Mouse (Mus musculus) heart, adult 11 months (tissue): ENCODE data around the gene Zcchc12.

ENCODE experiments used
- DNase-seq: peaks from one replicate; pipeline ENCODE4 v3.0.0; 2022

Gene Zcchc12

DNA sequence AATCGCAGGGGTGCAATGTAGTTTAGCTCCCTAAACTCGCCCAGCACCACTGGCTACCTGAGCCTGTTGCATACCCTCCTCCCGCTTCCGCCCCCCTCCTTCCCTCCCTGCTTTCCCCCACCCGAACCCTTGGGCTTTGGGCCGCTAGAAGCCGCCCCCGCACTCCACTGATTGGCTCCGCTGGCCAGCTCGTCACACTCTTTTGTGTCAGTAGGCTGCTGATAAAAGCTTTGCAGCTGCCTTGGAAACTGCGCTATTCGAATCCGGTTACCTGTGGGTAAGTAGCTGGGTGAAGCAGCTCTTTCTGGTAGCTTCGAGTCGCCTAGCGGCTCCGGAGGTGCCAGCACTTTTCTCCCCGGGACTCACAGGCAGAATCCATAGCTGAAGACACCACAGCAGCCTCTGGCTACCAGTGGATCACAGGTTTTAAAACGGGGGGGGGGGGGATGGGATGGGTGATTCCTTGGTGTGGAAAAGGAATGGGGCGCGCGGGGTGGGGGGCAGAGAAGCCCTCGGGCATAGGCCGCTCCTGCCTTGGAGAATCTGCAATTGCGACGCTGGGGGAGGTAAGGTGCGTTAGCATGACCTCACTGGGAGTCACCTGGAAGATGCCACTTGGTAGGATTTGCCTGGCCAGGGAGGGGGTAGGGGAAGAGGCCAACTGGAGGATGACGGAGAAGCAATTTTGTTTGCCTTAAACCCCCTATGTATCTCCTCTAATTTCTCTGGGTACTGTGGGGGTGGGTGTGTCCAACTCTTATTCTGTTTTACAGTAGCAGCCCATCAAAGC, at the start of gene Zcchc12:
TSS of gene Zcchc12 (plus strand) at position 169 of the 790 bp plus-strand sequence.
- no peak for DNase-seq

- DNase-seq: peak; percentile 86
Measured at GRCm38 (mm10) chrX:36146746-36147145, 49.0 kb upstream of the Zcchc12 start.

GRCm38 (mm10) chrX:36150100-36150499, 45.6 kb upstream of the Zcchc12 start:
- no peak for DNase-seq

DNA sequence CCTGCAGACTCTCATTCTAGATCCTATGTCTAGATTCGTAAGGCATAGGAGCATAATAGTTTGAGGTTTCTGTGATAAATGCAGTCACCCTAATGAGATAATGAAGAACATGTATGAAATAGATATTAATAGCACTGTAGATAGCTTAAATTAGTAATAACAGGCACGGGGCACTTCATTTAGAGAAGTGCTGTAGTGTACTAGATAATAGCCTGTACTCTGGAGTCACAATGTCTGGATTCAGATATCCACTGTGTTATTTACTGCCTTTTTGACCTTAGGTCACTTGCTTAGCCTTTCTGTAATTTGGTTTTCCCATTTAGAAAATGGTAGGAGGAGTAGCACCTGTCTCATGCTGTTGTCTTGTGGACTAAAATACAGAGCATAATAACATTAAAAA, 39.0 kb upstream of the Zcchc12 start:
- no peak for DNase-seq

DNA sequence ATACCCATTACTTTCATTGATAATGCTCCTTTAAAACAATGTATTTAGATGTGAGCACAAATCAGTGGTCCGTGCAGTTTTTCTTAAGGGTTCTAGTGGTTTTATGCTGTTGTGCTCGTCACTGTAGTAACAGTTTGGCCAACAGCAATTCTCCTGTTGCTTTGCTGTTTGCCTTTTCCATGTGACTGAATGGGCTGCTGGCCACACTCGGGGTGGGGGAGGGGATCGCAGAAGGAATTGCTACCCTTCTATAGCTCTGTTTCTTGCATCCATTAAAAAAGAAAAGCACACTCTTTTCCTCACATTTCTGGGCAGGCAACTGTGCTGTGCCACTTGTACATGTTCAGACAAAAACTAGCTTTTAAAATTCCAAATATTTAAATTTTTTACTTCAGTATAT, 34.1 kb upstream of the Zcchc12 start:
- DNase-seq: peak; percentile 86

- peak; percentile 86 for DNase-seq
Measured at GRCm38 (mm10) chrX:36183625-36184024, 12.1 kb upstream of the Zcchc12 start.

DNA sequence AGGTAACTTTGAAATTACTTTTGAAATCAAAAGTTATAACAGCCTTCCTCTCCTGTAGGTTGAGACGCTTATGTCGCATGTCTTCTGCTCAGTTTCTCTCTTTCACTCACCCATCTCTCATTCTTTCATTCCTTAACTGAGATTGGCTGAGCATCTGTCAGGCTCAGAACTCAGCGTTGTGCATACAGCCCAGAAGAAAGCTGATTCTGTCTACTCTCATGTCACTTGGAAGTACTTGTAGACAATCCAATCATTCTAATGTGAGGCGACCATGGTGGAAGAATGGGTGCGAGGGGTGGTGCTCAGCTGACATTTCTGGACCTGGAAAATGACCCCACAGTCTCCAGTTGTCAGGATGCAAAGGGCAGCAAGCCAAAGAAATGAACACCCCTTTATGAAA, 9.7 kb upstream of the Zcchc12 start:
- no peak for DNase-seq

GRCm38 (mm10) chrX:36186443-36186842, 9.3 kb upstream of the Zcchc12 start:
- no peak for DNase-seq

DNA sequence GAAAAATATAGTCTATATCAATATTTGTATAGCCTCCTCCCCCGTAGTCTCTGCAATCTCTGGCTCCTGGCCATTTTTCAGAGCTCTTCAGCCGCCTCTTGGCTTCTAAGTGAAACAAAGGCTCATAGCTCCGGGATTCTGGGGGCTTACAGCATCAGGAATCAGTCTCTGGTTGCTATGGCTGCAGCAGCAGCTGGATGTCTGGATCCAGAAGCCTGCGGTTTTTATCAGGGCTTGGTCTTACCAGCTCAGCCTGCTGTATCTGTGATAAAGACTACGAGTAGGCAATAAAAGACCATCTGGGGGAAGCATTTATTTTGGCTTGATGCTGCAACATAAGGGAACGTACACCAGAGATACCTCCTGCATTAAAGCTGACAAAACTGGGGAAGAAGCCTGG, 1.8 kb upstream of the Zcchc12 start:
- DNase-seq: no peak

- no peak for DNase-seq
Measured at GRCm38 (mm10) chrX:36209554-36209953, 13.8 kb downstream of the Zcchc12 start.

- no peak for DNase-seq
Measured at GRCm38 (mm10) chrX:36211216-36211615, 15.5 kb downstream of the Zcchc12 start.

DNA sequence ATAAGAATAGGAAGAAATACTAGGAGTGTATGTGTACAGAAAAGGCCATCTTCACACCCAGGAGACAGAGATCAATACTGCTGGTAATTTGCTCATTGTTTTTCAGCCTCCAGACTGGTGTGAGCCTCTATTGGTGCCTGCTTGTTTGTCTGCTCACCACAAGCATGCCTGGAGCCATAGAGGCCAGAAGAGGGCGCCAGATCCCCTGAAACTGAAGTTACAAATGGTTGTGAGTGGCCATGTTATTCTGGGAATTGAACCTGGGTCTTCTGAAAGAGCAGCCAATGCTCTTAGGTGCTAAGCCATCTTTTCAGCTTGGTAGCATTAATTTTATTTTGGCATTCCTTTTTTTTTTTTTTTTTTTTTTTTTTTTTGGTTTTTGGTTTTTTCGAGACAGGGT, 25.7 kb downstream of the Zcchc12 start:
- no peak for DNase-seq

DNA sequence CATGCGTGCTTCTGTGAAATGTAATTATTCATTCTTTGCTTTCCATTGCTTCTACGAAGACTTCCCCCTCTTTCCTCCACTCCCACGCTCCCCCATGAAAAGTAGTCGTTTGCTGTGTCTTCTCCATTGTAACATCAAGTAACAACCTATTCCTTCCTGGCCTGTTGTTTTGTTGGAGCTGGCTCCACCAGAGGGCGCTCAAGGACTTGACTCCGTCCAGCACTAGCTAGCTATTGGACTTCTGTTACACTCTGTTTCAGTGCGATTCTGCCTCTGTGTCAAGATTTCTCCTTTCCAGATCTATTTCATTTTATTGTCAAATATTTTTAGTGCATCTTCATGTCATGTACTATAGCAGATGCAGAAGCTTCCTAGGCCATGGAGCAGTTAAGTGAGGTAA, 30.1 kb downstream of the Zcchc12 start:
- no peak for DNase-seq

GRCm38 (mm10) chrX:36226577-36226976, 30.9 kb downstream of the Zcchc12 start:
- no peak for DNase-seq

GRCm38 (mm10) chrX:36228861-36229260, 33.2 kb downstream of the Zcchc12 start:
- peak; percentile 93 for DNase-seq

DNA sequence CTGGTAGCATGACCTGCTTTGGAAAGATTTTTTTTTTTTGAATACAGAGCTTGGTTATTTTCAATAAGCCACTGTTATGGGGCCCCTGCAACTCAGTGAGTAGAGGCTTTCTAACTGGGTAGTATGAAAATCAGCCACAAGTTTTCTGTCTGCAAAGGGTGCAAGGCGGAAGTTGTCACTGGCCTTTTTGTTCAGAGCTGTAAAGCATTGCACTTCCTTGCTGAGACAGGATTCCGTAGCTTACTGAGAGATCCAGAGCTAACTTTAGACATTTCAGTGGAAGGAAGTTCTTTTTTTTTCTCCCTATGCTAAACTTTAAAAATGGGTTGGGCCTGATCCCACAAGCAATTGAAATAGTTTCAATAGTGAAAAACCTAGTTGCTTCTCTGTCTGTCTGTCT, 33.6 kb downstream of the Zcchc12 start:
- no peak for DNase-seq

GRCm38 (mm10) chrX:36235652-36236051, 39.9 kb downstream of the Zcchc12 start:
- no peak for DNase-seq
